Mouse (Mus musculus): ENCODE results near the gene Was.
"Not testable (repeated sequence)": the region's sequence is repeated elsewhere in the genome, so short reads cannot be mapped to it uniquely, and the experiment has no call there.

The Was gene

GRCm38 (mm10) chrX:8074430-8075014 is 15.8 kb downstream of the Was start, which contains the start of gene Suv39h1:
Gene Suv39h1 (minus strand): TSS chrX:8074760.
- DNase-seq (ENCODE audit: low spot score in 2 of 2), result peak; percentile 92 to 94

GRCm38 (mm10) chrX:8073881-8074429 is 16.3 kb downstream of the Was start:
- DNase-seq (ENCODE audit: low spot score in 2 of 2), result peak; percentile 2

GRCm38 (mm10) chrX:8069166-8069565 is 21.1 kb downstream of the Was start:
- no peak for DNase-seq (ENCODE audit: low spot score in 2 of 2)

GRCm38 (mm10) chrX:8051044-8051781 is 39.1 kb downstream of the Was start:
- DNase-seq (ENCODE audit: low spot score in 2 of 2), result not testable (repeated sequence)

- DNase-seq (ENCODE audit: low spot score in 2 of 2), result no peak
These were observed 57.3 kb downstream of the Was start for GRCm38 (mm10) chrX:8033009-8033408.
